Mouse (Mus musculus) thymus, postnatal 4 days (tissue): ENCODE measurements at regions not wholly inside any gene's neighbourhood (a gene's known extent, or its start where the extent isn't known, plus 50 kb on each side); places are given as distances from the start of the nearest gene placed in this dataset.

Source experiments
- DNase-seq: peaks from one replicate; pipeline ENCODE4 v3.0.0; 2021

- DNase-seq, result no peak
Measured at GRCm38 (mm10) chr2:11362205-11362994, 190.5 kb downstream of the Prkcq start.

DNA sequence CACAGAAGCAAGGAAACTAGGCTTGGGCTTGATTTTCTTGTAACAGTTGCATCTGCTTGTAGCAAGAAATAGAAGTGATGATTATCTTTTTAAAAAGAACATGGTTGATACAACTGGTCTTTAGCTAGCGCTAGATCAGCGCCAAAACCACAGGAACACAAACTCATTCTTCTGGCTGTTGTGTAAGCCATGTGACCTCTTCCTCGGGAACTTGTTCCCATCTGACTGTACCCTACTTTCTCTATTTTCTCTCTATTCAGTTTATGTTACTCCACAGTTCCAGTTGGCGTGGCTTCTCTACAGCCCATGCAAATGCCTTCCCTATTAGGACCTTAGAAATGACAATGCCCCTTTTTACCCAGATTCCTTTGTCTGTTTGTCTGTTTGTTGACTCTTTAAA is 187.4 kb downstream of the Prkcq start:
- DNase-seq, result no peak

DNA sequence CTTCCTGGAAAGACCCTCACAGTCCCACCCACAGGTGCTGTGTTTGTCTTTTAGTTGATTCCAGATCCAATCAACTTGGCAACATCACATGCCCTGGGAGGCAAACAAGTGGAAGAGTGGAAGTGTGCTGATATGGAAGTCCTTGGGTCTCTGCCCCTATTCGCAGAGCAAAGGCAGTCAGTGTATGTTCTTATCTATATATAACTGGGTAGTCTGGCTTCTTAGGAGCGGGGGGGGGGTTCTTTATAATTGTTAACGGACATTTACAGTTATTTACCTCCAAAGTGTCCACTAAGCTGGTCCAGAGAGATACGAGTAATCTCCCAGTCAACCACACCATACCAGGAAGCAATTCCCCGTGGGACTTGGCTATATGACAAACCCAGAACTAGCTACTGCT is 184.8 kb downstream of the Prkcq start:
- DNase-seq, result no peak

- DNase-seq, result no peak
Measured at GRCm38 (mm10) chr2:11355594-11355993, 183.7 kb downstream of the Prkcq start.
